Mouse (Mus musculus) cerebellum, adult 11 months (tissue): Measurements from ENCODE around the gene Kif9.
A peak's percentile ranks its signal among the peaks of the same experiment; 100 is the strongest.

Source experiments
- DNase-seq: peaks from one replicate; pipeline ENCODE4 v3.0.0; 2022

Kif9 gene

GRCm38 (mm10) chr9:110476124-110477091 is at the start of gene Kif9, which contains the start of gene Klhl18:
TSS of gene Kif9 (plus strand) at chr9:110476958.
TSS of gene Klhl18 (minus strand) at chr9:110476694.
- DNase-seq = peak; percentile 96

- DNase-seq = no peak
These were observed 45.5 kb upstream of the Kif9 start for GRCm38 (mm10) chr9:110431241-110431640.

- DNase-seq = no peak
These were observed 43.7 kb upstream of the Kif9 start for GRCm38 (mm10) chr9:110433045-110433444.

- DNase-seq = no peak
These were observed 40.7 kb upstream of the Kif9 start for GRCm38 (mm10) chr9:110436041-110436440.

GRCm38 (mm10) chr9:110440049-110440448 is 36.7 kb upstream of the Kif9 start:
- no peak for DNase-seq

GRCm38 (mm10) chr9:110440559-110440958 is 36.2 kb upstream of the Kif9 start:
- DNase-seq = no peak

GRCm38 (mm10) chr9:110448356-110448755 is 28.4 kb upstream of the Kif9 start:
- no peak for DNase-seq

- DNase-seq = peak; percentile 62
These were observed 27.7 kb upstream of the Kif9 start for GRCm38 (mm10) chr9:110448857-110449617.

- no peak for DNase-seq
These were observed 24.2 kb upstream of the Kif9 start for GRCm38 (mm10) chr9:110452523-110452922.

- DNase-seq = no peak
These were observed 18.8 kb upstream of the Kif9 start for GRCm38 (mm10) chr9:110457926-110458325.

GRCm38 (mm10) chr9:110459145-110459727 is 17.5 kb upstream of the Kif9 start:
- DNase-seq = no peak

- no peak for DNase-seq
These were observed 15.6 kb upstream of the Kif9 start for GRCm38 (mm10) chr9:110460884-110461815.

GRCm38 (mm10) chr9:110462321-110462720 is 14.4 kb upstream of the Kif9 start:
- DNase-seq = no peak

GRCm38 (mm10) chr9:110463983-110464591 is 12.7 kb upstream of the Kif9 start:
- DNase-seq = no peak

GRCm38 (mm10) chr9:110465336-110465735 is 11.4 kb upstream of the Kif9 start:
- no peak for DNase-seq

GRCm38 (mm10) chr9:110466179-110466578 is 10.6 kb upstream of the Kif9 start:
- DNase-seq = no peak

GRCm38 (mm10) chr9:110477951-110478350 is 1.2 kb downstream of the Kif9 start:
- no peak for DNase-seq

GRCm38 (mm10) chr9:110478639-110479038 is 1.9 kb downstream of the Kif9 start:
- DNase-seq = no peak

- DNase-seq = no peak
These were observed 12.1 kb downstream of the Kif9 start for GRCm38 (mm10) chr9:110488841-110489240.

- no peak for DNase-seq
These were observed 14.2 kb downstream of the Kif9 start for GRCm38 (mm10) chr9:110490913-110491312.

GRCm38 (mm10) chr9:110525737-110526136 is 49.0 kb downstream of the Kif9 start:
- no peak for DNase-seq
